Mouse (Mus musculus) hematopoietic stem cell, adult 5-6 weeks (primary cell): Measurements from ENCODE around the gene Klhdc1. TPM values are rescaled to one million over a fixed set of nuclear protein-coding genes. Genes with fewer than 3 reads are reported as not detected.

Experiments used
- ATAC-seq, 2 experiments: fragments of 125-278 bp in 1 of 2; replicated peaks in 1 of 2; 2 replicates each; pipeline ENCODE4 v1.8.0; 2016 to 2017; ENCODE audit warnings: inconsistent platforms in 2 of 2, mild to moderate bottlenecking in 2 of 2, moderate number of reproducible peaks in 2 of 2, low read depth in 1 of 2, moderate TSS enrichment in 1 of 2; ENCODE audit not compliant: low FRiP score in 2 of 2, poor library complexity in 2 of 2, severe bottlenecking in 2 of 2, insufficient read depth in 1 of 2, low TSS enrichment in 1 of 2
- total RNA-seq: library from RNA; stranded (forward); fragments of 172-1452, 232-1000 nt; gene quantifications from 2 replicates; pipeline ENCODE4 v1.2.3, GENCODE M21; 2017

The Klhdc1 gene
- total RNA-seq, 1 experiment from 2014 or later = 21.2 TPM

- ATAC-seq = no peak; a peak in 1 of 4 replicates
Measured at GRCm38 (mm10) chr12:69215000-69215785, 25.8 kb upstream of the Klhdc1 start.

- no peak for ATAC-seq
Measured at GRCm38 (mm10) chr12:69216587-69216986, 24.4 kb upstream of the Klhdc1 start.

DNA sequence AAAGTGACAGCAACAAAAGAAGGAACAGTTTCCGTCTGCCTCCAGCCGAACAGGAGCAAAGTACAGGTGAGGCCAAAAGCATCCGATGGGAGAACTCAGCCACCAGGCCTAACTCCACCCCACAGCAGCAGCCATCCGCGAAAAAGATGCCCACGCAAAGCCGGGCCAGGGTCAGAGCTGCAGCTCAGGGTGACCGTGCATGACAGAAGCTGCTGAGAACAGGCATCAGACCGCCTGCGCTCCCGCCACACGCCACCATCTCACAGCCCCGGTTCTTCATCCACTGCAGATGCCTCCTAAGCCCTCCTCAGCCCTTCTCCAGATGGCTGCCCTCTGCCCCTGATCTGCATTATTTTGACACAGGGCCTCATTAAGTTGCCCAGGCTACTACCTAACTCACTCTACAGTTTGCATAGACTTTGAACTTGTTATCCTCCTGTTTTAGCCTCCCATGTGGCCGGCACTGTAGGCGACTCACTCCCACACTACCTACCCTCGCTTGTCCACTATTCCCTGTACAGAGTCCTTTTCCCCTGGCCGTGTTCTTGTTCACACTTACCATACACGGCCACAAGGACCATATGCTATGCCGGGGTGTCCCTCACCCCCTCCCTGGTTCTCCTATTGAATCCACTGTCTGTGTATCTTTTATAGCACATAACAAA is 20.2 kb upstream of the Klhdc1 start:
- ATAC-seq = no peak

DNA sequence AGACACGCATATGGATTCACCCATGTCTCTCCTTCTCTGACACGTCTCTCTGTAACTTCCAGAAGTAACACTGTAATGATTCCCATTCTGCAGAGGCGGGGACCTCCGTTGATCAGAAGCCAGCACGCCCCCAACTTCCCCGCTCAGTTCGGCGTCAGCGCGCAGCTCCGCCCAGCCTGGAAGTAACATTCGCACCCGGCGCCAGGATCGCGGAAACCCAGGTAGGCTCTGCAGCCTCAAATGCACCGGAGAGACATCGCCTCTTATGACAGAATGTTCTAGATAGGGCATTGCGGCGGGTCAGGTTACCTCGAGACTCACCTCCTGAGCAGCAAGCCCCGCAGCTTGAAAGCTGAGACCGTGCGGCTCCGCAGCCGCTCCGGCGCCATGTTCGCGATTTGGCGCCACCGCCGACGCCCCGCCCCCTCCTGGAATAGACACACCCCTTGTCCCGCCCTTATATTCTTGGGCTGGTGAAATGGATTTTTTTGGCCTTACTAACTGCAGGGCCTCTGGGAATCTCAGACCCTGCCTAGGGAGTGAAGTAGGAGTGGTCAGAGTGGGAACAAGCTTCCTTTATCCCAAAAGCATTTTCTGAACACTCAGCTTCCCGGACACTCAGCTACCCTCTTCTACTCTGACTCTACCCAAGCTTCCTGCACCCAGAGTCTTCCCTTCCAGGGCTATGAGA is 13.1 kb upstream of the Klhdc1 start, which contains the start of gene Pole2:
Gene Pole2 (minus strand): TSS at position 420 of the 691 bp plus-strand sequence.
- ATAC-seq = peak; percentile 92 to 94

- ATAC-seq = 0 out of 4 replicates have a peak, but pooled peaks have one; percentile 37 to 50
Measured at GRCm38 (mm10) chr12:69229251-69229650, 11.7 kb upstream of the Klhdc1 start.

- no peak for ATAC-seq
Measured at GRCm38 (mm10) chr12:69235782-69236181, 5.2 kb upstream of the Klhdc1 start.

- ATAC-seq = no peak
Measured at GRCm38 (mm10) chr12:69238284-69238683, 2.7 kb upstream of the Klhdc1 start.

DNA sequence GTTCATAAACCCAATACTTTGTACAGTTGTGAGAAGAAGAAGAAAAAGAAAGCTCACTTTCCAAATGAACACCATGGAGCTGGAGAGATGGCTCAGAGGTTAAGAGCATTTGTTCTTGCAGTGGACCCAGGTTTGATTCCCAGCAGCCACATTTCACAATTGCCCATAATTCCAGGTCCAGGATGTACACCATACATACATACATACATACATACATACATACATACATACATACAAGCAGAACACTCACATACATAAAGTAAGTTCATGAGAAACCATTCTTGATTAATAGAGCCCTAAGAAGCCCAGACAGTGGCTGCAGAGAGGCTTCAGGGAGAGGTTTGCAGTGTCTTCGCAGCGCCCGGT is 412 bp downstream of the Klhdc1 start:
- ATAC-seq = no peak

GRCm38 (mm10) chr12:69241771-69242431 is 925 bp downstream of the Klhdc1 start:
- peak; percentile 61 to 63 for ATAC-seq

DNA sequence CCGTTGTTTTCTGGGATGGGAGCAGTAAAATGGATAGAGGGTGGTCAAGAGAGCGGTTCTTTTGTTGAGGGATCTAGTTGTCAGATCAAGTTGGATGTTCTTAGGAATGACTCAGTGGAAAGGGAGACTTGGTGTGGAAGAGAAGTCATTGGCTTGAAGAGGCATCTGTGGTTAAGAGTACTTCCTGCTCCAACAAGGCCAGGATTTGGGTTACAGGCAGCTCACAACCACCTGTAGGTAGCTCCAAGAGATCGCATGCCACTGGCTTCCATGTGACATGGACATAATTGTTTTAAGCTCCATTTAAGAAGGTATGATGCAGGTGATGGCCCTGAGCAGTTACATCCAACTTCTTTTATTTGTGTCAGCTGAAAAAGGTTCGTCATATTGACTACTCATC is 8.8 kb downstream of the Klhdc1 start:
- ATAC-seq = no peak

DNA sequence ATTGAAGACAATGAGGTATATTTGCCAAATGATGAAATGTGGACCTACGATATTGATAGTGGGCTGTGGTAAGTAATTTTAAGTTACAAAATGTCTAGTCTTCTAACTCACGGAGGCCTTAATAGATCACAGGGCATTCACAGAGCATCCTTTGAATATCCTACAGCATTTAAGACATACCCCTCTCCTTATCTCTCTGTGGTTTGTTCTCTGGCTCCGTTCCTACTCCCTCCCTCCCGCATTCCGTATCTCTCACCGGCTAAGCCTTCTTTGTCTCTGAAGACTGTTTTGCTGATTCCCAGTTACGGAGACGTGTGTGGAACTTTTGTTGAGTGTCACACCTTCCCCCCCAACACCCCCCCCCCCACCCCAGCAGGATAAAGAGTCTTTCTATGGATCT is 9.8 kb downstream of the Klhdc1 start:
- ATAC-seq = no peak

DNA sequence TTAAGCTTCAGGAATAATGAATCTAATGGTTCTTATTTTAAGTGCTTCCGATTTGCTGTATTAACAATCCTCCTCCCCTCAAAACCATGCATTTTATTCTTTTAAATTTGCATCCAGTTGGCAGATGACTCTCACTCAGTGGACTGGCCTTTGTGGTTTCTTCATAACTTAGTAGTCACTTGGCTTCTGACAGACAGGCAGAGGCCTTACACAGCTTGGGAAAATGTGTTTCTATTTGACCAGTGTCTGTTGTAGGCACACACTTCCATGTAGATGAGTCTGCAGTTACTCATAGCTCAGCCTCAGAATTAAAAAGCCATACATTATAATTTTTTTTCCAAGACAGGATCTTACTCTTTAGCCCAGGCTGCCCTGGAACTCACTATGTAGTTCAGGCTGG is 12.8 kb downstream of the Klhdc1 start:
- no peak for ATAC-seq

GRCm38 (mm10) chr12:69257836-69258235 is 16.9 kb downstream of the Klhdc1 start:
- ATAC-seq = peak; percentile 42 to 45

DNA sequence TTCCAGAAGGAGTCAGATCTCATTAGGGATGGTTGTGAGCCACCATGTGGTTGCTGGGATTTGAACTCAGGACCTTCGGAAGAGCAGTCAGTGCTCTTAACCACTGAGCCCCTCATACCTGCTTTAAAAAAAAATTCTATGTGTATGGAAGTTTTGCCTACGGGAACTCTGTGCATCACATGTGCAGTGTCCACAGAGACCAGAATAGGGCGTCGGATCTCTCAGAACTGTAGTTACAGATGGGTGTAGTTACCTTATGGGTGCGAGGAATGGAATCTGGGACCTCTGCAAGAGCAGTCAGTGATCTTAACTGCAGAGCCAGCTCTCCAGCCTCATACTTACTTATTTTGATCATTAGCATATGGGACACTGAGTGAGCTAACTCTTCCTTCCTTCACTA is 21.3 kb downstream of the Klhdc1 start:
- ATAC-seq = no peak

DNA sequence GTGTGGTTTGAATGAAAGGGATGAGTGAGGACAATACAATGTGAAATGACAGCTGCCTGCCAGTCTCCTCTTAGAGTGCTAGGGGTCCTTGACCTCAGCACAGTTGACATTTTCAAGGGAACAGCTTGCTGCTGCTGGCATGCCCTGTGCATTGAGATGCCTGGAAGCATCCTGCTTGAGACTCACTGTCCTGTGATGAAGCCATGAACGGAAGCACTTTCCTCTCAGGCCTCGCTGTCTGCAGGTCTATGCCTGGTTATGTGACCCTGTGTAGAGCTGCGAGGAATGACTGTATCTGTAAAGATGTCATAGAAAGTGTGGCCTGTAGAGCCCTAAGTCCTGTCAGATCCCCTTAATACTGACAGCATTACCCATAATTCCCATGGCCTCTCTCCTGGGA is 24.1 kb downstream of the Klhdc1 start:
- no peak for ATAC-seq

DNA sequence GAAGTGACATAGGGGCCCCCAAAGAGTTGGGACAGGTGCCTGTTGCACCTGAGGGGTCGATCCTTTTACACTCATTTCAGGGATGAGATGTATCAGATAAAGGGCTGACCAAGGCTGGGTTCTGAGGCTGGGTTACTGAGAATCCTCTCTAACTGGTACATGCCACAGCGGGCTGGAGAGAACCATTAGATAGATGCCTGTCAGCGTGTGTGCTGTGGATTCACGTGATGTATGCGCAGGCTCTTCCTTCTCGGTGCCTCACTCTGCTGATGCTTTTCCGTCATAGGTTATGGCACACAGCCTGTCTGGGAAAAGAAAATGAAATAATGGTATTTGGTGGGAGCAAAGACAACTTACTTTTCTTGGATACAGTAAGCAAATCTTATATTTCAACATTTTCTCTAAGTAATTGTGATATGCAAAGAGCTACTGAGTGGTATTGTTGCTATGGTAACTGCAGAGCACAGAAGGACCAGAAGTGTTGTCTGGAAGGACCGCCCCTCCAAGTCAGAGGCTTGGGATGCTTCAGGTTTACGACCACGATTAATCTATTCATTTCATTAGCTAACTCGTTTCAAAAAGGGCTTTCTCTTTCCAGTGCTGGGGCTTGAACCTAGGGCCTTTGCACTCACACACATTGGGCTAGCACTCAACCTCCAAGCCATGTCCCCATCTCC is 27.1 kb downstream of the Klhdc1 start:
- no peak for ATAC-seq

DNA sequence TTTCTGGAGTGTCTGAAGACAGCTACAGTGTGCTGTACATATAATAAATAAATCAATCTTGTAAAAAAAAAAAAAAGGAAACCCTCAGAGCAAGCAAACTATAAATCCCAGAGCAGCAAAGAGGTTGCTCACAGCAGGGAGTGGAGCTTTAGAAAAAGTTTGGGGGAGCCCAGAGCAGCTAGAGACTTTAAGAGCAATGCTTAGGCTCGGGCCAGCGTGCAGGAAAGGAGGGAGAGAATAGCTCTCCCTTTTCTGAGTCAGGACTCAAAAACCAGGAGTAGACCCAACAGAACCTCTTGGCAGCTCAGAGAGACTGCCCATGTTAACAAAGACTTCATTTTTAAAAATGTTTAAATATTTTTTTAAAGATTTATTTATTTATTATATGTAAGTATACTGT is 28.0 kb downstream of the Klhdc1 start:
- no peak for ATAC-seq
